Mouse (Mus musculus) thymus, adult 2 months (tissue): ENCODE data around the gene Dmbx1.

Experiments
- CTCF ChIP-seq: fragments of 200-500 bp; IDR thresholded peaks from 2 replicates; pipeline ENCODE4 v1.5.1; 2012; ENCODE audit warnings: mild to moderate bottlenecking, control low read depth, low read length, moderate library complexity, borderline replicate concordance; ENCODE audit not compliant: control insufficient read depth, poor library complexity, insufficient read depth; ENCODE audit errors: extremely low read depth
- POLR2A ChIP-seq: fragments of 200-500 bp; IDR thresholded peaks from 2 replicates; pipeline ENCODE4 v1.6.1; 2012; ENCODE audit warnings: mild to moderate bottlenecking, low read length, control low read depth, moderate library complexity; ENCODE audit not compliant: control insufficient read depth, poor library complexity, insufficient read depth; ENCODE audit errors: extremely low read depth

GRCm38 (mm10) chr4:115902816-115903215 is 36.9 kb downstream of the Dmbx1 start:
- TF ChIP-seq CTCF (no peak), POLR2A (no peak)
